Mouse (Mus musculus) limb, embryonic 14.5 days (tissue): ENCODE data around the gene Stim2. TPM values are rescaled to one million over a fixed set of nuclear protein-coding genes. Genes with fewer than 3 reads are reported as not detected.

Experiments used
- ATAC-seq: fragments of 200-750 bp; cut with Nextera tagmentation; 2 replicates; pipeline ENCODE4 v1.8.0; 2017; ENCODE audit warnings: low read depth, moderate number of reproducible peaks, moderate TSS enrichment; ENCODE audit not compliant: low FRiP score
- DNase-seq: peaks from one replicate; pipeline ENCODE4 v3.0.0-alpha.2; 2015; ENCODE audit warnings: low spot score
- H3K27ac ChIP-seq: fragments of 300-500 bp; sonication (generic); replicated peaks from 2 replicates; pipeline ENCODE4 v1.5.1; 2014; ENCODE audit warnings: low read depth, mild to moderate bottlenecking, low read length, moderate library complexity, mixed read lengths
- H3K27me3 ChIP-seq: fragments of 300-500 bp; sonication (generic); 2 replicates; pipeline ENCODE4 v1.6.1; 2014; ENCODE audit warnings: low read length, mixed read lengths; ENCODE audit not compliant: control insufficient read depth, insufficient read depth
- H3K36me3 ChIP-seq: fragments of 300-500 bp; sonication (generic); 2 replicates; pipeline ENCODE4 v1.6.1; 2014; ENCODE audit warnings: mild to moderate bottlenecking, low read length, moderate library complexity, mixed read lengths; ENCODE audit not compliant: control insufficient read depth, insufficient read depth
- H3K4me1 ChIP-seq: fragments of 300-500 bp; sonication (generic); 2 replicates; pipeline ENCODE4 v1.6.1; 2014; ENCODE audit warnings: antibody characterized with exemption, low read length, mixed read lengths; ENCODE audit not compliant: control insufficient read depth, insufficient read depth
- H3K4me2 ChIP-seq: fragments of 300-500 bp; sonication (generic); replicated peaks from 2 replicates; pipeline ENCODE4 v1.6.1; 2014; ENCODE audit warnings: low read depth, mild to moderate bottlenecking, low read length, moderate library complexity; ENCODE audit not compliant: severe bottlenecking
- H3K4me3 ChIP-seq: fragments of 300-500 bp; sonication (generic); replicated peaks from 2 replicates; pipeline ENCODE4 v1.5.1; 2014; ENCODE audit warnings: low read length
- H3K9ac ChIP-seq: fragments of 300-500 bp; sonication (generic); 2 replicates; pipeline ENCODE4 v1.6.1; 2014; ENCODE audit warnings: mild to moderate bottlenecking, low read depth, low read length, moderate library complexity; ENCODE audit not compliant: severe bottlenecking
- H3K9me3 ChIP-seq: fragments of 300-500 bp; sonication (generic); 2 replicates; pipeline ENCODE4 v1.6.1; 2016; ENCODE audit warnings: low read length; ENCODE audit not compliant: control insufficient read depth
- POLR2A ChIP-seq: fragments of 200-500 bp; IDR thresholded peaks from 2 replicates; pipeline ENCODE4 v1.8.0; 2012; ENCODE audit warnings: inconsistent platforms, mild to moderate bottlenecking, moderate library complexity, borderline replicate concordance; ENCODE audit not compliant: insufficient read depth, insufficient read length; ENCODE audit errors: extremely low read depth
- WGBS: fragments of 180-500 bp; shearing (Covaris S2); extraction: QIAGEN DNeasy Blood & Tissue Kit; methylation state at CpG from one replicate; pipeline ENCODE4 v1.1.7; 2014; 5-methylcytosine and 5-hydroxymethylcytosine counted together
- polyA plus RNA-seq, 2 experiments: library from polyadenylated mRNA; depleted of rRNA in 1 of 2; stranded (reverse) in 1 of 2; unstranded in 1 of 2; fragments of >200 nt; fragmentation: Nextera tagmentation in 1 of 2; extraction: Ambion mirVana in 1 of 2; gene quantifications; 2 replicates each; pipeline versions ENCODE4 v1.2.1 to v1.2.3; 2012 to 2014

Stim2 gene
- polyA plus RNA-seq (2012; rRNA removed) (13.6 and 17.5 TPM in 2 replicates), polyA plus RNA-seq (2014; fragmentation: Nextera tagmentation; extraction: Ambion mirVana) (21.1 and 27.4 TPM in 2 replicates)

- Histone ChIP-seq H3K4me3 (peak within 1 kb of the TSS; percentile 90), H3K4me1 (peaks cover 21% of the 10 kb centered on the region), H3K9ac (peak within 1 kb of the TSS; percentile 86), H3K9me3 (no peaks in the 10 kb centered on the region), H3K36me3 (no peaks in the 10 kb centered on the region), H3K27ac (peak within 1 kb of the TSS; percentile 82), H3K4me2 (peak within 1 kb of the TSS; percentile 92), H3K27me3 (no peaks in the 10 kb centered on the region)
- WGBS = under 1% methylated on average over 43 of the region's 71 CpGs
- TF ChIP-seq POLR2A = peak; percentile 51; the same call in 1 of the 2 replicates
- DNase-seq (peak; percentile 92), ATAC-seq (peak; percentile 93)
Measured at GRCm38 (mm10) chr5:53998146-53998742, at the start of gene Stim2. Gene Stim2 (plus strand): TSS chr5:53998499.

- no peaks in the 10 kb centered on the region for H3K9me3 ChIP-seq
- H3K4me1 ChIP-seq = peaks cover 11% of the 10 kb centered on the region; the same call in 1 of the 2 replicates
- H3K36me3 ChIP-seq = no peaks in the 10 kb centered on the region
- no peak overlapping the region for H3K27ac ChIP-seq
- no peak for ATAC-seq
- H3K9ac ChIP-seq = no peak overlapping the region
- H3K27me3 ChIP-seq = no peaks in the 10 kb centered on the region
- H3K4me3 ChIP-seq = no peak overlapping the region
- TF ChIP-seq POLR2A = no peak
- 86% methylated on average over 8 of the region's 8 CpGs for WGBS
- DNase-seq = no peak
- no peak overlapping the region for H3K4me2 ChIP-seq
Measured at GRCm38 (mm10) chr5:53948606-53949266, 49.6 kb upstream of the Stim2 start.

- WGBS = 46% methylated on average over 7 of the region's 7 CpGs
- DNase-seq (no peak), ATAC-seq (no peak)
- Histone ChIP-seq H3K27ac (no peak overlapping the region), H3K4me2 (no peak overlapping the region), H3K9ac (no peak overlapping the region), H3K27me3 (no peaks in the 10 kb centered on the region), H3K9me3 (no peaks in the 10 kb centered on the region), H3K36me3 (no peaks in the 10 kb centered on the region), H3K4me3 (no peak overlapping the region), H3K4me1 (peaks cover 11% of the 10 kb centered on the region; the same call in 1 of the 2 replicates)
- TF ChIP-seq POLR2A = no peak
Measured at GRCm38 (mm10) chr5:53950189-53950588, 48.1 kb upstream of the Stim2 start.

DNA sequence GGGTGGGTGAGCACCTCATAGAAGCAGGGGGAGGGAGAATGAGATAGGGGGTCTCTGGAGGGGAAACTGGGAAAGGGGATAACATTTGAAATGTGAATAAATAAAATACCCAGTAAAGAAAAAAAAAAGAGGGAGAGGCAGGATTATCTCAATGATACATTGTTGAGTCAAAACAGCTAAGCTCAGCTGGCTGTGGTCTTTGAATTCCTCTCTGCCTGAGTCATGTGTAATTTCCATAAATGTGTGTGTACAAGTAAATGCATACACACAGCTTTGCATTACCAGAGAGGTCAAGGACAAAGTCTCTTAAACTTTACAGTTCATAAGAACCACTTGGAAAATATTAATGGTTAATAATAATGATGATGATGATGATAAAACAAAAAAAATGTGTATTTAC lies 45.1 kb upstream of the Stim2 start:
- Histone ChIP-seq H3K9ac (no peak overlapping the region), H3K4me1 (peaks cover 6% of the 10 kb centered on the region), H3K27ac (no peak overlapping the region), H3K4me2 (no peak overlapping the region), H3K36me3 (no peaks in the 10 kb centered on the region), H3K27me3 (no peaks in the 10 kb centered on the region), H3K4me3 (no peak overlapping the region), H3K9me3 (no peaks in the 10 kb centered on the region)
- DNase-seq (no peak), ATAC-seq (no peak)
- TF ChIP-seq POLR2A = no peak

GRCm38 (mm10) chr5:53953797-53954196 lies 44.5 kb upstream of the Stim2 start:
- TF ChIP-seq POLR2A = no peak
- no peaks in the 10 kb centered on the region for H3K9me3 ChIP-seq
- peaks cover 6% of the 10 kb centered on the region for H3K4me1 ChIP-seq
- H3K36me3 ChIP-seq = no peaks in the 10 kb centered on the region
- H3K4me2 ChIP-seq = no peak overlapping the region
- no peak overlapping the region for H3K9ac ChIP-seq
- DNase-seq (no peak), ATAC-seq (no peak)
- H3K4me3 ChIP-seq = no peak overlapping the region
- H3K27ac ChIP-seq = no peak overlapping the region
- 55% methylated on average over 2 of the region's 2 CpGs for WGBS
- H3K27me3 ChIP-seq = no peaks in the 10 kb centered on the region
